Mouse (Mus musculus) G1E (cell line): ENCODE data around the gene Miip. TPM values are rescaled to one million over a fixed set of nuclear protein-coding genes. Genes with fewer than 3 reads are reported as not detected.
"Not testable (repeated sequence)": the region's sequence is repeated elsewhere in the genome, so short reads cannot be mapped to it uniquely, and the experiment has no call there.

Experiments
- ATAC-seq: 2 replicates; pipeline ENCODE4 v1.8.0; 2016; ENCODE audit warnings: mild to moderate bottlenecking; ENCODE audit not compliant: insufficient number of reproducible peaks, poor library complexity, low FRiP score, severe bottlenecking; ENCODE audit errors: extremely low read depth
- DNase-seq: peaks from one replicate; pipeline ENCODE4 v3.0.0; 2012; ENCODE audit warnings: low spot score
- H3K27me3 ChIP-seq: 2 replicates; pipeline ENCODE4 v1.6.1; 2012; ENCODE audit warnings: mild to moderate bottlenecking, low read length, inconsistent platforms; ENCODE audit not compliant: insufficient read depth
- H3K36me3 ChIP-seq: replicated peaks from 2 replicates; pipeline ENCODE3; 2012; ENCODE audit warnings: mild to moderate bottlenecking, inconsistent platforms
- H3K4me1 ChIP-seq: 2 replicates; pipeline ENCODE4 v1.6.1; 2012; ENCODE audit warnings: low read depth, low read length, inconsistent platforms, mixed read lengths; ENCODE audit not compliant: insufficient read depth
- H3K4me3 ChIP-seq: 2 replicates; pipeline ENCODE4 v1.5.1; 2012; ENCODE audit warnings: low read depth, mild to moderate bottlenecking, inconsistent platforms, low read length, moderate library complexity, mixed read lengths
- H3K9me3 ChIP-seq: replicated peaks from 2 replicates; pipeline ENCODE4 v1.6.1; 2012; ENCODE audit warnings: inconsistent platforms
- CTCF ChIP-seq: IDR thresholded peaks from 2 replicates; pipeline ENCODE4 v1.5.1; 2012; ENCODE audit warnings: low read depth, low read length, inconsistent platforms, mixed read lengths
- GATA1 ChIP-seq: IDR thresholded peaks from 2 replicates; pipeline ENCODE4 v1.6.1; 2012; ENCODE audit warnings: borderline replicate concordance, low read length, inconsistent platforms, mixed read lengths
- GATA2 ChIP-seq: IDR thresholded peaks from 2 replicates; pipeline ENCODE4 v1.6.1; 2012; ENCODE audit warnings: low read depth, low read length, inconsistent platforms, borderline replicate concordance
- POLR2AphosphoS5 ChIP-seq: IDR thresholded peaks from 2 replicates; pipeline ENCODE4 v1.6.1; 2012; ENCODE audit warnings: low read depth, low read length, inconsistent platforms; ENCODE audit not compliant: insufficient replicate concordance
- TAL1 ChIP-seq: conservative IDR thresholded peaks from 2 replicates; pipeline ENCODE4 v1.6.1; 2012; ENCODE audit warnings: low read depth, low read length, inconsistent platforms, mixed read lengths
- polyA plus RNA-seq: library from polyadenylated mRNA; stranded (reverse); fragments of >175 nt; gene quantifications from 2 replicates; pipeline ENCODE4 v1.2.3, GENCODE M21; 2012
- total RNA-seq, 2 experiments: library from RNA; stranded (forward) in 1 of 2; stranded (reverse) in 1 of 2; fragments of 200-1000 nt in 1 of 2; fragments of >200 nt in 1 of 2; fragmentation: Nextera tagmentation in 1 of 2; gene quantifications; 2 replicates each; pipeline ENCODE4 v1.2.3; 2014 to 2017

Miip gene
- total and polyA plus RNA-seq, 3 experiments: 0.05 TPM; not detected in 2

- ATAC-seq (no peak), DNase-seq (no peak)
- Histone ChIP-seq H3K27me3 (no peaks in the 10 kb centered on the region), H3K9me3 (no peaks in the 10 kb centered on the region), H3K36me3 (peaks cover 89% of the 10 kb centered on the region), H3K4me1 (peaks cover 11% of the 10 kb centered on the region), H3K4me3 (no peak overlapping the region)
- TF ChIP-seq POLR2AphosphoS5 (no peak), TAL1 (no peak), GATA1 (no peak), GATA2 (no peak), CTCF (no peak)
Measured at GRCm38 (mm10) chr4:147878537-147878936, 9.9 kb upstream of the Miip start.

GRCm38 (mm10) chr4:147875852-147876575 lies 7.4 kb upstream of the Miip start:
- Histone ChIP-seq H3K4me1 (peaks cover 11% of the 10 kb centered on the region), H3K4me3 (no peak overlapping the region), H3K9me3 (no peaks in the 10 kb centered on the region), H3K27me3 (no peaks in the 10 kb centered on the region), H3K36me3 (peaks cover 78% of the 10 kb centered on the region)
- ATAC-seq (peak; percentile 65), DNase-seq (no peak)
- TF ChIP-seq TAL1: no peak
- no peak for TF ChIP-seq CTCF
- no peak for TF ChIP-seq POLR2AphosphoS5
- no peak for TF ChIP-seq GATA1
- no peak for TF ChIP-seq GATA2

DNA sequence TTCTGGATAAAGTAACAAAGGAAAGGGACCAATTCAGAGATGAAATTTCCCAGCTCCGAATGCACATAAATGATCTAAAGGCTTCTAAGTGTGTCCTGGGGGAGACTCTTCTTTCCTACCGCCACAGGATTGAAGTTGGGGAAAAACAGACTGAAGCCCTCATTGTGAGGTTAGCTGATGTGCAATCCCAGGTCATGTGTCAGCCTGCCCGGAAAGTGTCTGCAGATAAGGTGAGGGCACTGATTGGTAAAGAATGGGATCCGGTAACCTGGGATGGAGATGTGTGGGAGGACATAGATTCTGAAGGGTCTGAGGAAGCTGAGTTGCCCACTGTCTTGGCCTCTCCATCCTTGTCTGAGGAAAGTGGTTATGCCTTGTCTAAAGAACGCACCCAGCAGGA lies 622 bp upstream of the Miip start:
- DNase-seq: no peak
- H3K9me3 ChIP-seq: peaks cover 17% of the 10 kb centered on the region
- no peak overlapping the region for H3K4me3 ChIP-seq
- peaks cover 21% of the 10 kb centered on the region for H3K36me3 ChIP-seq
- H3K27me3 ChIP-seq: no peaks in the 10 kb centered on the region
- H3K4me1 ChIP-seq: no peaks in the 10 kb centered on the region
- TF ChIP-seq TAL1: no peak
- no peak for TF ChIP-seq POLR2AphosphoS5
- no peak for TF ChIP-seq GATA1
- TF ChIP-seq GATA2: no peak
- TF ChIP-seq CTCF: no peak
- ATAC-seq: no peak

- peaks cover 17% of the 10 kb centered on the region for H3K9me3 ChIP-seq
- no peak overlapping the region for H3K4me3 ChIP-seq
- ATAC-seq (no peak), DNase-seq (no peak)
- no peaks in the 10 kb centered on the region for H3K4me1 ChIP-seq
- peaks cover 7% of the 10 kb centered on the region for H3K36me3 ChIP-seq
- TF ChIP-seq GATA2 (no peak), GATA1 (no peak), TAL1 (no peak), POLR2AphosphoS5 (no peak), CTCF (no peak)
- H3K27me3 ChIP-seq: peaks cover under 1% of the 10 kb centered on the region; the same call in 1 of the 2 replicates
Measured at GRCm38 (mm10) chr4:147867563-147868449, 810 bp downstream of the Miip start.

GRCm38 (mm10) chr4:147866793-147867192 lies 1.8 kb downstream of the Miip start:
- not testable (repeated sequence) for H3K4me1 ChIP-seq, DNase-seq, H3K36me3 ChIP-seq, H3K4me3 ChIP-seq, ATAC-seq, H3K27me3 ChIP-seq
- H3K9me3 ChIP-seq: peaks cover 17% of the 10 kb centered on the region

GRCm38 (mm10) chr4:147866056-147866455 lies 2.6 kb downstream of the Miip start:
- Histone ChIP-seq H3K4me1 (no peaks in the 10 kb centered on the region), H3K27me3 (peaks cover 3% of the 10 kb centered on the region; the same call in 1 of the 2 replicates), H3K9me3 (peaks cover 17% of the 10 kb centered on the region), H3K4me3 (no peak overlapping the region), H3K36me3 (no peaks in the 10 kb centered on the region)
- TF ChIP-seq POLR2AphosphoS5: no peak
- TF ChIP-seq GATA1: no peak
- no peak for TF ChIP-seq TAL1
- no peak for TF ChIP-seq CTCF
- TF ChIP-seq GATA2: no peak
- no peak for DNase-seq
- no peak for ATAC-seq

DNA sequence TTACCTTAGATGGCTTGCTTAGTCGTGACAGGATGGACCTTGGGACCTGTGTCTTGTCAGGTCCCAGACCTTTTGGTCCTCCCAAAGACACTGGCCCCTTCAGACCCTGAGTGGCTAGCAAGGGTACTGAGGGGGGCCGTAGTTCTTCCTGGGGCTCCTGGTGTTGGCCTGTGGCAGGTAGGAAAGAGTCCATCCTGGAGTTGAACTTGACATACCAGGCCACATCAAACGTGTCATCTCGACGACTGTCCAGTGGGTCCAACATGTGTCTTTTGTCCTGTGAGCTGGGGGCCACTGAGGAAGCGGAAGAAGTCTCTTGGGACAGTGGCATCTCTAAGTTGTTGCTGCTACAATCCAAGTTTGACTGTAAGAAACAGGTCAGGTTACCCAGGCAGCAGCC lies 3.0 kb downstream of the Miip start:
- Histone ChIP-seq H3K9me3 (peaks cover 17% of the 10 kb centered on the region), H3K36me3 (no peaks in the 10 kb centered on the region), H3K4me3 (no peak overlapping the region), H3K4me1 (0 out of 2 replicates have a peak, but pooled peaks cover 3% of the 10 kb centered on the region), H3K27me3 (peaks cover 3% of the 10 kb centered on the region; the same call in 1 of the 2 replicates)
- TF ChIP-seq TAL1 (no peak), GATA2 (no peak), POLR2AphosphoS5 (no peak)
- DNase-seq: no peak
- ATAC-seq: no peak
